Mouse (Mus musculus): ENCODE measurements around the gene Ccdc7b. TPM values are rescaled to one million over a fixed set of nuclear protein-coding genes. Genes with fewer than 3 reads are reported as not detected.
"Not testable (repeated sequence)": the region's sequence is repeated elsewhere in the genome, so short reads cannot be mapped to it uniquely, and the experiment has no call there.

The Ccdc7b gene
- not detected in 2 replicates for polyA plus RNA-seq (2015; fragmentation: Nextera tagmentation; extraction: Ambion mirVana)

GRCm38 (mm10) chr8:129066834-129067233 lies at the start of gene Ccdc7b:
Gene Ccdc7b, plus strand, starts transcription at chr8:129067134.
- H3K4me2 ChIP-seq (ENCODE audit: low read length); H3K4me3 ChIP-seq (ENCODE audit: low read depth, low read length); H3K9ac ChIP-seq (ENCODE audit: low read depth, low read length); H3K4me1 ChIP-seq (ENCODE audit: control insufficient read depth, insufficient read depth, low read length); H3K36me3 ChIP-seq (ENCODE audit: control insufficient read depth, insufficient read depth, low read length); H3K9me3 ChIP-seq (replicated peaks; ENCODE audit: control insufficient read depth, low read length, poor library complexity, severe bottlenecking); H3K27me3 ChIP-seq (ENCODE audit: control insufficient read depth, insufficient read depth, low read depth, low read length); H3K27ac ChIP-seq (ENCODE audit: low read length); ATAC-seq: not testable (repeated sequence)
- 80% methylated on average over 1 of the region's 10 CpGs for WGBS

- not testable (repeated sequence) for H3K9me3 ChIP-seq (replicated peaks; ENCODE audit: control insufficient read depth, low read length, poor library complexity, severe bottlenecking); H3K36me3 ChIP-seq (ENCODE audit: control insufficient read depth, insufficient read depth, low read length); H3K27me3 ChIP-seq (ENCODE audit: control insufficient read depth, insufficient read depth, low read depth, low read length); H3K27ac ChIP-seq (ENCODE audit: low read length); ATAC-seq; H3K4me2 ChIP-seq (ENCODE audit: low read length); H3K4me1 ChIP-seq (ENCODE audit: control insufficient read depth, insufficient read depth, low read length); H3K4me3 ChIP-seq (ENCODE audit: low read depth, low read length); H3K9ac ChIP-seq (ENCODE audit: low read depth, low read length)
- 94% methylated on average over 2 of the region's 11 CpGs for WGBS
Measured at GRCm38 (mm10) chr8:129065417-129065816, 1.5 kb upstream of the Ccdc7b start, which contains the start of gene Ccdc7a. Gene Ccdc7a, minus strand, starts transcription at chr8:129065517.

- whole genome bisulfite sequencing = 35% methylated on average over 3 of the region's 3 CpGs
- ATAC-seq = not testable (repeated sequence)
Measured at GRCm38 (mm10) chr8:129115761-129116160, 48.8 kb downstream of the Ccdc7b start.

GRCm38 (mm10) chr8:129131561-129131960 lies 64.6 kb downstream of the Ccdc7b start, which contains the start of gene Gm10999:
Gene Gm10999, minus strand, starts transcription at chr8:129131661.
- Histone ChIP-seq H3K4me3 (ENCODE audit: low read depth, low read length) (no peak within 1 kb of the TSS), H3K4me2 (ENCODE audit: low read length) (no peak within 1 kb of the TSS), H3K9ac (ENCODE audit: low read depth, low read length) (no peak within 1 kb of the TSS), H3K27me3 (ENCODE audit: control insufficient read depth, insufficient read depth, low read depth, low read length) (no peaks in the 10 kb centered on the region), H3K9me3 (replicated peaks; ENCODE audit: control insufficient read depth, low read length, poor library complexity, severe bottlenecking) (no peaks in the 10 kb centered on the region), H3K4me1 (ENCODE audit: control insufficient read depth, insufficient read depth, low read length) (no peaks in the 10 kb centered on the region), H3K27ac (ENCODE audit: low read length) (no peak within 1 kb of the TSS), H3K36me3 (ENCODE audit: control insufficient read depth, insufficient read depth, low read length) (no peaks in the 10 kb centered on the region)
- no peak for ATAC-seq
- WGBS = 90% methylated on average over 1 of the region's 1 CpGs

More at GRCm38 (mm10) chr8:129115761-129116160, 48.8 kb downstream of the Ccdc7b start:
- not testable (repeated sequence) for H3K4me1 ChIP-seq (ENCODE audit: control insufficient read depth, insufficient read depth, low read length); H3K36me3 ChIP-seq (ENCODE audit: control insufficient read depth, insufficient read depth, low read length); H3K4me2 ChIP-seq (ENCODE audit: low read length); H3K27ac ChIP-seq (ENCODE audit: low read length); H3K9ac ChIP-seq (ENCODE audit: low read depth, low read length); H3K27me3 ChIP-seq (ENCODE audit: control insufficient read depth, insufficient read depth, low read depth, low read length); H3K4me3 ChIP-seq (ENCODE audit: low read depth, low read length); H3K9me3 ChIP-seq (replicated peaks; ENCODE audit: control insufficient read depth, low read length, poor library complexity, severe bottlenecking)

- Histone ChIP-seq H3K4me2 (ENCODE audit: low read length) (no peak overlapping the region), H3K9ac (ENCODE audit: low read depth, low read length) (no peak overlapping the region), H3K4me1 (ENCODE audit: control insufficient read depth, insufficient read depth, low read length) (no peaks in the 10 kb centered on the region), H3K4me3 (ENCODE audit: low read depth, low read length) (no peak overlapping the region), H3K9me3 (replicated peaks; ENCODE audit: control insufficient read depth, low read length, poor library complexity, severe bottlenecking) (no peaks in the 10 kb centered on the region), H3K36me3 (ENCODE audit: control insufficient read depth, insufficient read depth, low read length) (no peaks in the 10 kb centered on the region), H3K27ac (ENCODE audit: low read length) (no peak overlapping the region), H3K27me3 (ENCODE audit: control insufficient read depth, insufficient read depth, low read depth, low read length) (no peaks in the 10 kb centered on the region)
- no peak for ATAC-seq
Measured at GRCm38 (mm10) chr8:129133475-129133874, 66.5 kb downstream of the Ccdc7b start.

Other genes starting within 250 kb of the Ccdc7b start
- gene Ccdc7a, start 1.6 kb upstream of the Ccdc7b start, polyA plus RNA-seq (2015; fragmentation: Nextera tagmentation; extraction: Ambion mirVana) = not detected in 2 replicates
- not detected in 2 replicates for gene Gm10999, start 64.5 kb downstream of the Ccdc7b start, polyA plus RNA-seq (2015; fragmentation: Nextera tagmentation; extraction: Ambion mirVana)
- gene 2610044O15Rik8, start 167.3 kb downstream of the Ccdc7b start, polyA plus RNA-seq (2015; fragmentation: Nextera tagmentation; extraction: Ambion mirVana) = 28.4 and 29.0 TPM in 2 replicates